Mouse (Mus musculus): Measurements from ENCODE around the gene Clspn.
A peak's percentile ranks its signal among the peaks of the same experiment; 100 is the strongest.
"Not testable (repeated sequence)": the region's sequence is repeated elsewhere in the genome, so short reads cannot be mapped to it uniquely, and the experiment has no call there.

Clspn gene

DNA sequence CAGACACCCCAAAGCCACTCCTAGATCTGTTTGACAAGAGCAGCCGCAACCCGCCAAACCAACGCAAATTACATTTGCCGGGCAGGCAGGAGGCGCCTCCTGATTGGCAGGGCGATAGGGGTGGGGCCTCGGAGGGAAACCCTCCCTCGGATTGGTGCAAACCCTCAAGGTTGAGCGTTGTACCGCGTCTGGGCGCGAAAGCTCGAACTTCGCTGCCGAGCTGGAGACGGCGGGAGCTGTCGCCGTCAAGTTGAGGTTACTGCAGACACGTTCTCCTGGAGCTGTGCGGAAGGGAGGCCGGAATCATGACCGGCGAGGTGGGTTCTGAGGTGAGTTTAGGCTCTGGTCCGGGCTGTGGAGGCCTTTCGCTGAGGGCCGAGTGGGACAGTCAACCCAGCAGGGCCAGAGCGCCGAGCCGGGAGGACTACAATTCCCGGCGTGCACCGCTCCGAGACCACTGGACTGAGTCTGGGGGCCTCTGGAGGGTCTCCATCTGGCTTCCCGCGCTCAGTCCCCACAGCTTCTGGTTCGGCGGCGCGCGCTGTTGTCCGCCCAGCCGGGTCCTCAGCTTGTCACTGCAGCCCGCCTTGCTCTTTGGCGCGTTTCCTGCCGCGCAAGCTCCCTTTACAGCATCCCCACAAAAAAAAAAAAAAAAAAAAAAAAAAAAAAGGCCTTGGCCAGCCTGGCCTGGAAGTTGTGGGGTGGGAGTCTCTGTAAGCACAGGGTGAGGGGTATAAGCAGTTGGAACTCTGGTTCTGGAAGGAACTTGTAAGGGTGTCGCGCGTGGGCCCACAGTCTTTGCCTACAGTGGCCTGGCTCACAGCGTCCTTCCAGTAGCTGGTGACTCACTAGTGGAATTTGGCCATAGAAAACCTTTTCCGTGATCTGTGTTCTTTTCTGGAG, at the start of gene Clspn:
Gene Clspn (plus strand): TSS at position 127 of the 903 bp plus-strand sequence.
- DNase-seq = peak; percentile 78 to 86

DNA sequence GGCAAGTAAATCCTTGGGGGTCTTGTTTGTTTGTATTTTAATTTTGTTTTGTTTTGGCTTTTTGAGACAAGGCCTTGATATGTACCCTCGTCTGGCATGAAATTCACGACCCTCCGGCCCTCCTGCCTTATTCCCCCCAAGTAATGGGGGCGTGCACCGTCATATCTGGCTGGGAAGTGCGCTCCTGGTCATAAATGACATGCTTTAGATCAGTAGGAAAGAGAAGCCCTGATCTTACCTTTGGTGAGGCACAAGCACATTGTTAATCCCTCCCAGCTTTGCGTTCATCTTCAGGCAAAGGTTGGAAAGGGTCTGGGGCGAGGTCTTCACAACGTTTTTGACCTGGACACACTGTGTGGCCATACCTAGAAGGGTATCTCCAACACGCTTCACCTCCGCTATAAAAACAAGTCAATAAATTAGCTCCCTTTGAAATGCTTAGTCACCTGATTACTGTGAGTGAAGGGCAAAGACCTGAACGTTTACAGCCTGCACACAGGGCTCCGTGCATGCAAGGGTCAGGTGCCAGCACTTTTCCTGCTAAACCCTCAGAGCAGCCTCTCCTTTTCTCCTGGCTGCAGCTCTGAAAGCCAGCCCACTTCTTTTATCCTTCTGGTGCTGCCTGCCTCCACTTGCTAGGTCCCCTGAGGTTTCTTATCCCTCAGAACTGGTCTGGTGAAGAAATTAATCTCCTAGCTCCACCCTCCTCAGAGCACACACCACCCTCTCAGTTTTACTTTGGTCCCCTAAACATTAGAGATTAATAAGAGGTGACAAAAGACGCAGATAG, 48.4 kb upstream of the Clspn start:
- no peak for DNase-seq

DNA sequence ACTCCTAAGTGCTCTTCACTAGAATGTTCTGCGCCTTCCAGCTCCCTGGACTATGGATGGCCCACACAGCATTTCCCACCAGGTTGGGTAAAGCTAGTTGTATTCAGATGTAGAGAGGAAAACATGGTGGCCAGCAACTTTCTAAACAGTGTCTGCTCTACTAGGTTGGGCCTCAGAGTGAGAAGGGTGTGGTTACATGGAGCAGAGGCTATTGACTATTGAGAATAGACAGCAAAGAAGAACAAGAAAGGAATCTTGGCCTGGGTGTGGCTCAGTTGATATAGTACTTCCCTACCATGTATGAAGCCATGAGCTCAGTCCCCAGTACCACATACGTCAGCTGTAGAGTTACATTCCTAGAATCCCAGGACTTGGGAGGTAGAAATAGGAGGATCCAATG, 47.7 kb upstream of the Clspn start:
- no peak for DNase-seq

DNA sequence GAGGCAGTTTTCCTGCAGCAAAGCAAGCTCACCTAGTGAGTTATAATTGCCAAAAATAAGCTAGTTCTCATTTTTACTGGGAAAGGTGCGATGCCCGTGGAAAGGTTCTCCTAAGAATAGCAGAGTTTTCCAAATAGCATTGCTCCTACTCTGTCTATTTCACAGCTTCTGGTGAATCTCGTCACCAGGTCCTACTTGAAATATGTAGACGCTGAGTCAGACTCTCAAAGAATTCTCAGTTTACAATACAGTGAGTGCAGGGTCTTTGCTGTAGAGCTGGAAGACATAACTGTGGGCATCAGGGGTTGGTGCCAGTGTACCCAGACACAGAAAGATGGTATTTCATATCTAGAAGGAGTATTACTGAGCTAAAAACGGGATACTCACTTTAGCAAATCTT, 45.7 kb upstream of the Clspn start:
- no peak for DNase-seq

DNA sequence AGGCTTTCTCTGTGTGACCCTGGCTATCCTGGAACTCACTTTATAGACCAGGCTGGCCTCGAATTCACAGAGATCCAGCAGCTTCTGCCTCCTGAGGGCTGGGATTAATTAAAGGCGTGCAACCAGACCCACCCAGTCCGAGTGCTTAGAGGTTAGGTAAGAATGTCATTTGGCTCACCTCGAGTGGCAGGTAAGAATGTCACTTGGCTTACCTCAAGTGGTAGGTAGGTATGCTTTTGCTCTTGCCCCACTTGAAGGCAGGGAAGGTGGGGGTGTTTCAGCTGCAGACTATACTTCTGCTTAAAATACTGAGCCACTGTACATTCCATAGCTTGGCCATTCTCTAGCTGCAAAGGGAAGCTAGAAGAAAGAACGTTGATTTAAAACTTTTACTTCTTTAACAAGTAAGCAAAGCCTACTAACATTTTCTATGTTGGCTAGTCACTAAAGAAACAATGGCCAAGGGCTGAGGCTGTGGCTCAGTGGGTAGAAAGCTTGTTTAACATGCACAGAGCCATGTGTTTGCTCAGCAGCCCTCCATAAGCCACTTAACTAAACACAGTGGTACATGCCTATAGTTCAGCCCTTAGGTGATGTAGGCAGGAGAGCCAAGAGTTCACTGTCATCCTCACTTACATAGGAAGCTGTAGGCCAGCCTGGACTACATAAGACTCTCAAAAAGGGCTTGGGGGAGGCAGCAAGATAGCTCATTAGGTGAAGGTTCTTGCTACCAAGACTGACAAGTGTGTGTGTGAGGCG, 44.2 kb upstream of the Clspn start:
- no peak for DNase-seq

DNA sequence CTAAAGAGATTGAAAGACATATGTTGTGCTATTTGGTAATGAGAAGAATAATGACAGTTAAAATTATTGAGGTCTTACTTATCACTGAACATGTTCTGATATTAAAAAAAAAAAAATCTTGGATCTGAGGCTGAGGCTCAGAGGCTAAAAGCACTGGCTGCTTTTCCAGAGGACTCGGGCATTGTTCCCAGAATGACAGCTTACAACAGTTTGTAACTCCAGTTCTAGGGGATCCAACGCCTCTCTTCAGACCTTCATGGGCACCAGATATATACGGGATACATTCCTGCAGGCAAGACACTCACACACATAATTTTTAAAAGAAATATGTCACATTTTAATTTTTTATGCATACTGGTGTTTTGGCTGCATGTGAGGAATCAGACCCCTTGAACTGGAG, 30.6 kb upstream of the Clspn start:
- DNase-seq = no peak

DNA sequence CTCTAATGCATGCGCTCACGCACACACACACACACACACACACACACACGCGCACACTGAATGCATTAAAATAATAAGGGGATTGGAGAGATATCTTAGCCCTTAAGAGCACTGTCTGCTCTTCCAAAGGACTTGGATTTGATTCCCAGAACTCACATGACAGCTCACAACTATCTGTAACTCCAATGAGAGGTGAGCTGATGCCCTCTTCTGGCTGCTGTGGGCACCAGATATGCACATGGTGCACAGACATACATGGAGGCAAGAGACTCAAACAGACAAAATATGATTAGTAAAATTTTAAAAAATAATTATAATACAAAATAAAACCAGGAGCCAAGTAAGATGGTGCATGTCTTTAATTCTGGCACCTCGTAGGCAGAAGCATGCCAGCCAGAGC, 29.9 kb upstream of the Clspn start:
- DNase-seq = no peak

DNA sequence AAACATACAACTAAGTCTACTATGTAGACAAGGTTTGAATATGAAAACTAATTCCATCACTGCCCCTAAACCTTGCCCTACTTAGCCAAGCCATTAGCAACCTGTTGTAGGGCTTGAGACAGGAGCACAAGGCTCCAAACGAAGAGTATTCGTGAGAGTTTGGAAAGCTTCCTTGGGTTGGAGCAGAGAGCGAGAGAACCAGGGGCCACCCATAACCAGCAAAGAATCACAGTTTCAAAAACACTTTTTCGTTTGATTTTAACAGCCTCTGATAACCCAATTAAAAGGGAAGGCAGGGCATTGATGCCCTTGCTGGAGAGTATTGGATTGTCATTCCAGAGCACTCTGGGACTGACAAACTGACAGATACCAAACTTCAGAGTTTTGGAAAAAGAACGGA, 24.4 kb upstream of the Clspn start:
- DNase-seq = no peak

DNA sequence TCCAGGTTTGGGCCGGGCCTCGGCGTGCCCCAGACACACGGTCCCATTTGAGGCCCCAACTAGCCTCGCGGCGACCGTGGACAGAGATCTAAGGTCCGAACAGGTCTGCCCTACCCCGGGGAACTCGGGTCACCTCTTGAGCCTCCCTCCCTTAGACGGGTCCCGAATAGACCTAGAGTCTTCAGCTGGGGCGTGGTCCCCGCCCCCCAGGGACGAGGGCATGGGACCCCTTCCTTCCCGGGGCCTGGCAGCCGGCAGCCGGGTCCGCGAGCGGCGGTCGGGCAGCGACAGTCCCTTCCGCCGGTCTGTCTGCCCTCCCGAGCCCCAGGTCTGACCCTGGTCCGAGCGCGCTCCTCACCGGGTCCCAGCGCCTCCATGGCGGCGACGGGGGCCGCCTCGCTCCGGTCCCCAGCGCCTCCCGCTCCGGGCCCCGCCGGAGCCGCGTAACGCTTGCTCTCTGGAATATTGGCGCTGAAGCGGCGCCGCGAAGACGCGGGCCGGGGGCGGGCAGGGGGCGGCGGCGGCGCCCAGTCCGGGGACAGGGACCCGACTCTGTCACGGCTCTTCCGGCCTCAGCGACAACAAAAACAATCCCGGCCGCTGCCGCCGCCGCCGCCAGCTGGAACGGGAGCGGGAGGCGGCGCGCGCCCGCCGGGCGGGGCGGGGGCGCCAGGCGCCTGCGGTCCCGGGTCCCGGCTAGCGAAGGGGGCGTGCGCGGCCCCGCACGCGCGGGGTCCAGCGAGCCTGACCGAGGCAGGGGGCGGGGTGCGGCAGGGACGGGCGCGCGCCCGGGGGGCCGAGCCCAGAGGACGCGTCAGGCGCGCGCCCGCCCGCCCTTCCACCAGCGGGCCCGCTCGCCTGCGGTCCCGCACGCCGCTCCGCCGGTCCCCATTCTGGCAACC, 23.7 kb upstream of the Clspn start, which contains the start of gene Ago4:
Gene Ago4 (minus strand): TSS at position 646 of the 902 bp plus-strand sequence.
- DNase-seq = peak; percentile 8 to 20

DNA sequence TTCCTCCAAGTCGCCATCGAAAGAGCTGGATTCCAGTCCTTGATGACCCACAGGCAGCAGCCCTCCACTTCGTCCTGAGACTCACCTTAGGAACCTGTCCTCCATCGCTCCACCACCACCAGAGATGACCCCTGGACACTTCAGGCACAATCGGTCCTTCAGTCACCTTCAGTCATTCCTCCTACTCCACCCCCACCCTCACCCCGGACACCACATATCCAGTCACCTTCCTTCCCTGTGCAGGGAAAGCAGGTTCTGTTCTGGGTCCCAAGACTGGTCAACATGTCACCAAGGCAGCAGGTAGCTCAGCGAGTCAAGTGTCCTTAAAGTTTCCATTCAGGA, 23.0 kb upstream of the Clspn start:
- DNase-seq = peak in 1 of 2 experiments; percentile 11

DNA sequence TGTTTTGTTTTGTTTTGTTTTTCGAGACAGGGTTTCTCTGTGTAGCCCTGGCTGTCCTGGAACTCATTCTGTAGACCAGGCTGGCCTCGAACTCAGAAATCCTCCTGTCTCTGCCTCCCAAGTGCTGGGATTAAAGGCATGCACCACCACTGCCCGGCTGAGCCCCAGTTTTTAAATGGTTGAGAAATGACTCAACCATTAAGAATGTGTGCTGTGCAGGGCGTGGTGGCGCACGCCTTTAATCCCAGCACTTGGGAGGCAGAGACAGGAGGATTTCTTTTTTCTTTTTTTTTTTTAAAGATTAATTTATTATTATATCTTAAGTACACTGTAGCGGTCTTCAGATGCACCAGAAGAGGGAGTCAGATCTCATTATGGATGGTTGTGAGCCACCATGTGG, 21.1 kb upstream of the Clspn start:
- DNase-seq = not testable (repeated sequence)

DNA sequence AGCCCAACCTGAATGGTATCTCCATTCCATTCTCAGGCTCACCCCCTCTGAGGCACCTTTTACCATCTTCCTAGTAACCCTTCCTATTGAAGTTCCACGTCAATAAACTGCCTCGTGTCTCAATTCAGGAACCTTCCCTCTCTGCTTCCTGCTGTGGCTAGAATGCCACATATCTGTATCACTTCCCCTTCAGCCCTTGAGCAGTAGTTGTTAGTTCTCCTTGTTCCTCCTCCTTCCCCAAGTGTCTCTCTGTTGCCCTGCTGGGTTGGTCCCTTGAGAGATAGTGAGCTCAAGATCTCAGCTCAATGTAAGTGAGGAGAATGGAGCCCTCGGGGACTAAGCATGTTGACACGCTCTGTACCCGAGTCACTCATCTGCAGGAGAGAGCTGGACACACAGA, 19.9 kb upstream of the Clspn start:
- DNase-seq = no peak

DNA sequence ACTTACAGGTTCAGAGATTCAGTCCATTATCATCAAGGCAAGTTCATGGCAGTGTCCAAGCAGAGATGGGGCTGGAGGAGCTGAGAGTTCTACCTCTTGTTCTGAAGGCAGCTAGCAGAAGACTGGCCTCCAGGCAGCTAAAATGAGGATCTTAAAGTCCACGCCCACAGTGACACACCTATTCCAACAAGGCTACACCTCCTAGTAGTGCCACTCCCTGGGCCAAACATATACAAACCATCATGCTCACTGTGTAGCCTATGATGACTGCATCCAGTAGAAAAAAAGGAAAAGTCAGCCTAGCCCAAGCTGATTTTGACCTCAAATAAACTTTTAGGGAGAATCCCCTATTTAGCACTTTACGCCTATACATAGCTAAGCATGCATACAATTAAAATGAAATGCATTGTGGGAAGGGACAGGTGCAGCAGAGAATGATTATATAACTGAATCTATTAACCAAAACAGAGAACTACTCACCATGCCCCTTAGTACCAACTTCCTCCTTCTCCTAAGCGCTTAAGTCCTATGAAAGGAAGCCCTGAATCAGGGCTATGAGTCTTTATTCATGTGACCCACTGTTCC, 16.2 kb upstream of the Clspn start:
- no peak for DNase-seq

DNA sequence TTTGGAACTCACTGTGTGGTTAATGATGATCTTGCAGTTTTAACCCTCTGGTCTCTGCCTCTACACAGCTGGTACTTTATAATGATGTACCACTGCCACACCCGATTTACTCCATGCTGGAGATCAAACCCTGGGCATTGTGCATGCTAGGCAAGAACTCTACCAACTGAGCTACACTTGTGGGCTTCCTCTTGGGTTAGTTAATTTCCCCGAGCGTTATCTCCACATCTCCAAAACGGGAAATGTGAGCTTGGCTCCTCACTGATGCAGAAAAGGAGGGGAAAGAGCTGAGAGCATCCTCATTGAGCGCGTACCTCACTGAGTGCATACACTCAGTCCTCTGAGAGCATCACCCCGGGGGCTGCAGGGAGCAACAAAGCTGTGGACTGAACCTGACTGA, 13.9 kb upstream of the Clspn start:
- DNase-seq = no peak

DNA sequence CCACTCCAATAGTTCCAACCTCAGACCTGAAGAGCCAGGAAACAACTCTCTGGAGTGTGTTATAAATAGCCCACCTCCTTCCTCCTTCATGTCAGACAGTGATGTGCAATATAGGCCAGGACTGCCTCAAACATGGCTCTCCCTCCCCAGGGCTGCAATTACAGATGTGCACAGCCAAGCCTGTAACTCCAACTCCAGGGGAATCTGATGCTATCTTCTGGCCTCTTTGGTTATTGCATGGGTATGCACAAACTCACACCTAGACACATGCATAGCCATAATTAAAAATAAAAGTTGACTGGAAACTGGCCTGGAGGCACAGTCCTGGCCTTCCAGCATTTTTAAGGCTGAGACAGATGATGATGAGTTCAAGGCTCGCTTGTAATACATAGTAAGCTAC, 11.7 kb upstream of the Clspn start:
- no peak for DNase-seq

DNA sequence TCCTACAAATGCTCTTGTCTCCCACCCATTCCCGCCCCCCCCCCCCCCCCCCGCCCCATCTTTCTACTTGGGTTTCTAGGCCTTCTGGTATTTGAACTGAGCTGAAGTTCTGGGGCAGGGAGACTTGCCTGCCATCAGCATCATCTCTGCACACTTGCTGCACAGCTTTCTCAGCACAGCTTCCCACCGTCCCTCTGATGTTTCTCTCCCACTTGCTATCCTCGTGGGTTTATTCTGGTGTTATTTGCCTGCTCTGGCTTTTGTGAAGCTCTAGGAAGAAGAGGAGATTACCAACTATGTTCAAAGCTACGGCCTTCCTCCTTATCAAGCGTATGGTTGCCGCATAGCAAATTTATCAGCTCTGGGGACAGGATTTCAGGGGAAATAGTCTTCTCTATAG, 11.0 kb upstream of the Clspn start:
- DNase-seq = no peak

DNA sequence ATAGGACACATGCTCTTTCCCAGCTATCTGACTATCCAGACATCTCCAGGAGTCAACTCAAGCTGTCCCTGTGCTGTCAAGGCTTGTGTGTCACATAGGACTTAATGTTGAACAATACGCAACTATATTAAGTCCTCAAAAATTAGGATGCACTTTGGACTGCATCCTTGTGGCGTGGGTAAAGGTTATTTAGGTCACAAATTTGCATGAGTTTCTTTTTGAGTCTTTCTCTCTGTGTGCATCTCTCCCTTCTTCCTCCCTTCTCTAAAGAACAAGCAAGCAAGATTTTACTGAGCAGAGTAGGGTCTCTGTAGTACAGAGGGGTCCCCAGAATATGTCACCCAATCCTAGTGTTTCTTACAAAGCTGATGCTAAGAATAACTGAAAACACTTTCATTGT, 10.6 kb upstream of the Clspn start:
- no peak for DNase-seq

DNA sequence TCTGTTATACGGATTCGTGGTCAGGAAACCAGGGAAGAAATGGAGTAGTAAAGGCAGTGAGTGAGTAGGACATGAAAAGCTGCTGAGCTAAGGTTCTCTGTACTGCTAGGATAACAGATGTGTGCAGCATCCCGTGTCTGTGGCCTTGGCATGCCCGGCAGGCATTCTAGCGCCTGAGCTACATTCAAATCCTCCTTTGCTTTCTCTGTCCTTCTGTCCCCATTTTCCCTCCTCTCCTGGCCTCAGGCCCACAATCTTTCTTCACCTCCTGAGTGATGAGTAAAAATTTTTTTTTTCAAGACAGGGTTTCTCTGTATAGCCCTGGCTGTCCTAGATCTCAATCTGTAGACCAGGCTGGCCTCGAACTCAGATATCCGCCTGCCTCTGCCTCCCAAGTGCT, 4.6 kb upstream of the Clspn start:
- DNase-seq = no peak

DNA sequence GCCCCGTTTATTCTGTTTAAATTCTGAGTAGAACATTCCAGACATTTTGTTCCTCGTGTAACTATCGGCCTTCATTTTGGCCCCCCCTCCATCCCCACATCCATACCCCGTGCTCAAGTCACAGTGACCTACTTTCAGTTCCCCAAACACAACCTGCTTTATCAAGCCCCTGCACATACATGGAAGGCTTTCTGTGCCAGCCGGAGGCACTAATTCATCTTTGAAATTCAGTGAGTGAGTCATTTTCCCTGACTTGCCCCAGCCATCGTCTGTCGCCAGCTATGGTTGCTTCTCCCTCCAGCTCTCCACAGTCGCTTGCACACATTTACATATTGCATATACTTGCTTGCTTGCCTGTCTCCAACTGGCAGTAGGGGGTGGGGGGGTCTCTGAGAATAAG, 3.6 kb upstream of the Clspn start:
- DNase-seq = no peak

DNA sequence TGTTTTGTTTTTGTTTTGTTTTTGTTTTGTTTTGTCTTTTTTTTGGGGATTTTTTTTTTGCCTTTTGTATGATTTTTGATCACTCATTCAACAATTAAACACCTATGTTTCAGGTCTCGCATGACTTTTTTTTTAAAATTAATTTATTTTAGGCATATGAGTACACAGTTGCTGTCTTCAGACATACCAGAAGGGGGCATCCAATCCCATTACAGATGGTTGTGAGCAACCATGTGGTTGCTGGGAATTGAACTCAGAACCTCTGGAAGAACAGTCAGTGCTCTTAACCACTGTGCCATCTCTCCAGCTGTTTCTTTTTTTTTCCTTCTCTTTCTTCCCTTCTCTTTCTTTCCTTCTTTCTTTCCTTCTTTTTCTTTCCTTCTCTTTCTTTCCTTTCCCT, 3.0 kb upstream of the Clspn start:
- DNase-seq = no peak

DNA sequence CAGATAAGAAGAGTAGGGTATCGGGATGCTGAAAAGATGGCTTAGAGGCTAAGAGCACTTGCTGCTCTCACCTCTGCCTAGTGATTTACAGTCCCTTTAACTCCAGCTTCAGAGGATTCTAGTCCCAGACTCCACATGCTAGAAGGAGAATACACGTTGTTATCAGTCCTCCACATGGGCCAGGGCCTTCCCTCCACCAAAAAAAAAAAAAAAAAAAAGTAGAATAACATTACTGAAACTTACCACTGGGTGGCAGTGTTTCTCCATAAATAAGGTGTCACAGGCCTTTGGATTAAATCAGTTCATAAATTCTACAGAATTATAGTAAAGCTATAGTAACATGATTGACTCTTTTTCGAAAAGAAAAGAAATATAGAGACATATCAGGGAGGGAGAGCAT, 2.3 kb upstream of the Clspn start:
- no peak for DNase-seq

DNA sequence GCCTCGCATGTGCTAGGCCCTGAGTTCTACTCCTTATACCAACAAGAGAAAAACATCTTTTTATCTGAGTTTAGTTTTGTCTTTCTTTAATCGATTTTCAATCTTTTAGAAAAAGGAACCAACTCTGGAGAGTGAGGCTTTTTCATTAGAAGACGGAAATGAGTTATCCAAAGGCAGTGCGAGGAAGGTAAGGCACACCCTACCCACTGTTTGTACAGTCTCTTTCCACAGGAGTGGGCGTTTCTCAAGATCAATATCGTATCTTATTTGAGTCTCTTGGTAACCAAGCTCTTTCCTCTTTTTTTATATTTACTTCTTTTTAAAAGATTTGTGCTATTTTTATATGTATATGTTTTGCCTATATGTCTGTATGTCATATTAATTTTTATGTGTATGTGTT, 7.1 kb downstream of the Clspn start:
- no peak for DNase-seq
